Mouse (Mus musculus) gastrocnemius, postnatal 36 days (tissue): Measurements from ENCODE around the gene Msx3. TPM values are rescaled to one million over a fixed set of nuclear protein-coding genes. Genes with fewer than 3 reads are reported as not detected.

Experiments used
- DNase-seq, 2 experiments: peaks; one replicate each; pipeline ENCODE4 v3.0.0; 2022
- intact Hi-C: fragments of 180-260 bp; cut with DNase I; formaldehyde crosslinking; loops from one replicate; pipeline ENCODE4 v1.15.1; 2025
- total RNA-seq, 2 experiments: library from RNA; stranded (reverse); gene quantifications; 2 replicates each; pipeline ENCODE4 v1.2.3; 2021

Gene Msx3
- total RNA-seq, 2 experiments from 2014 or later: not detected

DNA sequence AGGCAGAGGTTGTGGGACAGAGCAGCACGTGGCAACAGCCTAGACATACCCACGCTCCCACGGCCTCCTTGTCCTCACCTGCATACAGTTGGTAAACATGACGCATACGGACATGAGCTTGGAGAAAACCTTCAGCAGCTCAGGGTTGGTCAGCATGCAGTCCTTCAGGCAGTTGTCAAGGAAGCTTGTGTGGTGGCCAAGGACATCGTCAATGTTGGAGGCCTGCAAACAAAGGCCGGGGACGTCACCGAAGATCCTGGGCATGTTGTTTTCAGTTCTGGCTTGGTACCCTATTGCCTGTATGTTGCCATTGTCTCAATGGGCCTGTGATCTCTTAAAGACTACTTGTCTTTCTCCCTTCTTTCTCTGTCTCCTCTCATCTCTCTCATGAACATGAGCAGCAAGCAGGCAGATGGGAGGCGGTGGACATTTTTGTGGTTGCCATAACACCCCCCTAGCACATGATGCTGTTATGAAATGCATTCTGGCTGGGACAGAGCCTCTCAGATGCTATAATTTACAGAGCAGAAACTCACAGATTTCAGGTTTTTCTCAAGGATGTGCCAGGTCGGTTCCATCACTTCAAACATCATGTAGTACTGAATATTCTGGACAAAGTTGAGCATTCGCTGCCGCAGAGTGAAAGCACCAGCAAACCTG, 50.1 kb downstream of the Msx3 start:
- intact Hi-C loops: no loop called here
- no peak for DNase-seq

Other genes starting within 250 kb of the Msx3 start
- gene Adgra1, start 214.9 kb downstream of the Msx3 start, total RNA-seq: under 1 TPM in 1 of 2 experiments, not detected in 1; 0.07 TPM
- not detected for gene Kndc1, start 154.4 kb downstream of the Msx3 start, total RNA-seq
- not detected for gene Utf1, start 105.3 kb downstream of the Msx3 start, total RNA-seq
- gene 6430531B16Rik, start 70.3 kb downstream of the Msx3 start, total RNA-seq: not detected
- gene Adam8, start 56.5 kb downstream of the Msx3 start, total RNA-seq: under 1 TPM; 0.74 to 0.89 TPM
- 1 to 10 TPM; 7.7 to 8.2 TPM for gene Zfp511, start 12.7 kb downstream of the Msx3 start, total RNA-seq
- gene Tubgcp2, start 12.4 kb downstream of the Msx3 start, total RNA-seq: 10 to 100 TPM; 16.8 to 19.2 TPM
- under 1 TPM in 1 of 2 experiments, not detected in 1; 0.33 TPM for gene Caly, start 33.5 kb upstream of the Msx3 start, total RNA-seq
- gene Prap1, start 44.3 kb upstream of the Msx3 start, total RNA-seq: not detected
- gene Fuom, start 53.4 kb upstream of the Msx3 start, total RNA-seq: 10 to 100 TPM; 38.9 to 42.5 TPM
- 1 to 10 TPM; 3.1 to 3.7 TPM for gene Paox, start 66.7 kb upstream of the Msx3 start, total RNA-seq
- 100 to 1,000 TPM; 105 to 146 TPM for gene Echs1, start 67.4 kb upstream of the Msx3 start, total RNA-seq
- 10 to 100 TPM; 24.4 to 25.2 TPM for gene Mtg1, start 88.5 kb upstream of the Msx3 start, total RNA-seq
- under 1 TPM in 1 of 2 experiments, not detected in 1; 0.27 TPM for gene Sprn, start 105.8 kb upstream of the Msx3 start, total RNA-seq
- gene Olfr522, start 115.7 kb upstream of the Msx3 start, total RNA-seq: not detected
- not detected for gene Olfr523, start 124.1 kb upstream of the Msx3 start, total RNA-seq
- gene Olfr524, start 156.9 kb upstream of the Msx3 start, total RNA-seq: not detected
- not detected for gene Cd163l1, start 169.2 kb upstream of the Msx3 start, total RNA-seq
- not detected for gene 5830411N06Rik, start 198.2 kb upstream of the Msx3 start, total RNA-seq